Mouse (Mus musculus): ENCODE data around the gene Rab3b. TPM values are rescaled to one million over a fixed set of nuclear protein-coding genes. Genes with fewer than 3 reads are reported as not detected.

Rab3b gene
- polyA plus RNA-seq, 1 experiment from 2014 or later = 13.3 TPM

- no peak overlapping the region for H3K4me3 ChIP-seq (ENCODE audit: low read depth, low read length)
- no peak for DNase-seq (ENCODE audit: low spot score)
- no peaks in the 10 kb centered on the region for H3K27me3 ChIP-seq (ENCODE audit: control insufficient read depth, insufficient read depth, low read length)
- H3K27ac ChIP-seq (replicated peaks; ENCODE audit: low read depth, low read length) = no peak overlapping the region
- H3K4me1 ChIP-seq (ENCODE audit: control insufficient read depth, insufficient read depth, low read length) = no peaks in the 10 kb centered on the region
- H3K4me2 ChIP-seq (ENCODE audit: low read depth, severe bottlenecking) = no peak overlapping the region
- ATAC-seq (ENCODE audit: insufficient number of reproducible peaks, low FRiP score, low TSS enrichment, low read depth) = no peak
- WGBS = 95% methylated on average over 7 of the region's 7 CpGs
- no peaks in the 10 kb centered on the region for H3K36me3 ChIP-seq (ENCODE audit: control insufficient read depth, insufficient read depth, low read length)
- H3K9me3 ChIP-seq (ENCODE audit: control insufficient read depth, low read length) = no peaks in the 10 kb centered on the region
- H3K9ac ChIP-seq (ENCODE audit: low read length) = no peak overlapping the region
Observed at GRCm38 (mm10) chr4:108949168-108949567, 70.3 kb downstream of the Rab3b start.

- H3K4me3 ChIP-seq (ENCODE audit: low read depth, low read length) = no peak overlapping the region
- 81% methylated on average over 1 of the region's 1 CpGs for WGBS
- no peak overlapping the region for H3K4me2 ChIP-seq (ENCODE audit: low read depth, severe bottlenecking)
- no peak for ATAC-seq (ENCODE audit: insufficient number of reproducible peaks, low FRiP score, low TSS enrichment, low read depth)
- H3K27ac ChIP-seq (replicated peaks; ENCODE audit: low read depth, low read length) = no peak overlapping the region
- no peaks in the 10 kb centered on the region for H3K4me1 ChIP-seq (ENCODE audit: control insufficient read depth, insufficient read depth, low read length)
- no peaks in the 10 kb centered on the region for H3K27me3 ChIP-seq (ENCODE audit: control insufficient read depth, insufficient read depth, low read length)
- H3K9me3 ChIP-seq (ENCODE audit: control insufficient read depth, low read length) = no peaks in the 10 kb centered on the region
- H3K36me3 ChIP-seq (ENCODE audit: control insufficient read depth, insufficient read depth, low read length) = no peaks in the 10 kb centered on the region
- no peak for DNase-seq (ENCODE audit: low spot score)
- no peak overlapping the region for H3K9ac ChIP-seq (ENCODE audit: low read length)
Observed at GRCm38 (mm10) chr4:108950201-108950600, 71.3 kb downstream of the Rab3b start.

- Histone ChIP-seq H3K27ac (replicated peaks; ENCODE audit: low read depth, low read length) (no peak overlapping the region), H3K36me3 (ENCODE audit: control insufficient read depth, insufficient read depth, low read length) (no peaks in the 10 kb centered on the region), H3K9ac (ENCODE audit: low read length) (no peak overlapping the region), H3K4me2 (ENCODE audit: low read depth, severe bottlenecking) (no peak overlapping the region), H3K27me3 (ENCODE audit: control insufficient read depth, insufficient read depth, low read length) (no peaks in the 10 kb centered on the region), H3K4me1 (ENCODE audit: control insufficient read depth, insufficient read depth, low read length) (no peaks in the 10 kb centered on the region), H3K4me3 (ENCODE audit: low read depth, low read length) (no peak overlapping the region), H3K9me3 (ENCODE audit: control insufficient read depth, low read length) (no peaks in the 10 kb centered on the region)
- ATAC-seq (ENCODE audit: insufficient number of reproducible peaks, low FRiP score, low TSS enrichment, low read depth) = no peak
- WGBS = 94% methylated on average over 4 of the region's 4 CpGs
- no peak for DNase-seq (ENCODE audit: low spot score)
Observed at GRCm38 (mm10) chr4:108951663-108952062, 72.8 kb downstream of the Rab3b start.

GRCm38 (mm10) chr4:108959696-108960095, 80.8 kb downstream of the Rab3b start:
- H3K27ac ChIP-seq (replicated peaks; ENCODE audit: low read depth, low read length) = no peak overlapping the region
- no peak overlapping the region for H3K4me3 ChIP-seq (ENCODE audit: low read depth, low read length)
- DNase-seq (ENCODE audit: low spot score) = no peak
- H3K9ac ChIP-seq (ENCODE audit: low read length) = no peak overlapping the region
- no peak overlapping the region for H3K4me2 ChIP-seq (ENCODE audit: low read depth, severe bottlenecking)
- H3K27me3 ChIP-seq (ENCODE audit: control insufficient read depth, insufficient read depth, low read length) = no peaks in the 10 kb centered on the region
- no peak for ATAC-seq (ENCODE audit: insufficient number of reproducible peaks, low FRiP score, low TSS enrichment, low read depth)
- H3K36me3 ChIP-seq (ENCODE audit: control insufficient read depth, insufficient read depth, low read length) = no peaks in the 10 kb centered on the region
- no peaks in the 10 kb centered on the region for H3K9me3 ChIP-seq (ENCODE audit: control insufficient read depth, low read length)
- 91% methylated on average over 3 of the region's 3 CpGs for WGBS
- no peaks in the 10 kb centered on the region for H3K4me1 ChIP-seq (ENCODE audit: control insufficient read depth, insufficient read depth, low read length)

- no peaks in the 10 kb centered on the region for H3K9me3 ChIP-seq (ENCODE audit: control insufficient read depth, low read length)
- no peak for ATAC-seq (ENCODE audit: insufficient number of reproducible peaks, low FRiP score, low TSS enrichment, low read depth)
- no peak overlapping the region for H3K27ac ChIP-seq (replicated peaks; ENCODE audit: low read depth, low read length)
- H3K4me3 ChIP-seq (ENCODE audit: low read depth, low read length) = no peak overlapping the region
- no peak overlapping the region for H3K9ac ChIP-seq (ENCODE audit: low read length)
- no peaks in the 10 kb centered on the region for H3K4me1 ChIP-seq (ENCODE audit: control insufficient read depth, insufficient read depth, low read length)
- DNase-seq (ENCODE audit: low spot score) = no peak
- WGBS = 86% methylated on average over 4 of the region's 4 CpGs
- H3K36me3 ChIP-seq (ENCODE audit: control insufficient read depth, insufficient read depth, low read length) = no peaks in the 10 kb centered on the region
- H3K27me3 ChIP-seq (ENCODE audit: control insufficient read depth, insufficient read depth, low read length) = no peaks in the 10 kb centered on the region
- no peak overlapping the region for H3K4me2 ChIP-seq (ENCODE audit: low read depth, severe bottlenecking)
Observed at GRCm38 (mm10) chr4:108960619-108961460, 82.0 kb downstream of the Rab3b start.

- DNase-seq (ENCODE audit: low spot score) (no peak), ATAC-seq (ENCODE audit: insufficient number of reproducible peaks, low FRiP score, low TSS enrichment, low read depth) (no peak)
- H3K36me3 ChIP-seq (ENCODE audit: control insufficient read depth, insufficient read depth, low read length) = no peaks in the 10 kb centered on the region
- H3K9me3 ChIP-seq (ENCODE audit: control insufficient read depth, low read length) = no peaks in the 10 kb centered on the region
- H3K4me2 ChIP-seq (ENCODE audit: low read depth, severe bottlenecking) = no peak overlapping the region
- H3K4me3 ChIP-seq (ENCODE audit: low read depth, low read length) = no peak overlapping the region
- no peaks in the 10 kb centered on the region for H3K4me1 ChIP-seq (ENCODE audit: control insufficient read depth, insufficient read depth, low read length)
- no peak overlapping the region for H3K27ac ChIP-seq (replicated peaks; ENCODE audit: low read depth, low read length)
- whole genome bisulfite sequencing = 91% methylated on average over 6 of the region's 6 CpGs
- no peaks in the 10 kb centered on the region for H3K27me3 ChIP-seq (ENCODE audit: control insufficient read depth, insufficient read depth, low read length)
- no peak overlapping the region for H3K9ac ChIP-seq (ENCODE audit: low read length)
Observed at GRCm38 (mm10) chr4:108963017-108963416, 84.2 kb downstream of the Rab3b start.

GRCm38 (mm10) chr4:108969517-108969916, 90.7 kb downstream of the Rab3b start:
- H3K27me3 ChIP-seq (ENCODE audit: control insufficient read depth, insufficient read depth, low read length) = no peaks in the 10 kb centered on the region
- H3K4me2 ChIP-seq (ENCODE audit: low read depth, severe bottlenecking) = no peak overlapping the region
- ATAC-seq (ENCODE audit: insufficient number of reproducible peaks, low FRiP score, low TSS enrichment, low read depth) (no peak), DNase-seq (ENCODE audit: low spot score) (no peak)
- no peak overlapping the region for H3K4me3 ChIP-seq (ENCODE audit: low read depth, low read length)
- H3K4me1 ChIP-seq (ENCODE audit: control insufficient read depth, insufficient read depth, low read length) = no peaks in the 10 kb centered on the region
- WGBS = 86% methylated on average over 3 of the region's 3 CpGs
- H3K27ac ChIP-seq (replicated peaks; ENCODE audit: low read depth, low read length) = no peak overlapping the region
- H3K9me3 ChIP-seq (ENCODE audit: control insufficient read depth, low read length) = no peaks in the 10 kb centered on the region
- no peaks in the 10 kb centered on the region for H3K36me3 ChIP-seq (ENCODE audit: control insufficient read depth, insufficient read depth, low read length)
- H3K9ac ChIP-seq (ENCODE audit: low read length) = no peak overlapping the region

GRCm38 (mm10) chr4:108971054-108971453, 92.2 kb downstream of the Rab3b start:
- Histone ChIP-seq H3K36me3 (ENCODE audit: control insufficient read depth, insufficient read depth, low read length) (no peaks in the 10 kb centered on the region), H3K4me2 (ENCODE audit: low read depth, severe bottlenecking) (no peak overlapping the region), H3K27me3 (ENCODE audit: control insufficient read depth, insufficient read depth, low read length) (no peaks in the 10 kb centered on the region), H3K27ac (replicated peaks; ENCODE audit: low read depth, low read length) (no peak overlapping the region), H3K9ac (ENCODE audit: low read length) (no peak overlapping the region), H3K9me3 (ENCODE audit: control insufficient read depth, low read length) (no peaks in the 10 kb centered on the region), H3K4me3 (ENCODE audit: low read depth, low read length) (no peak overlapping the region), H3K4me1 (ENCODE audit: control insufficient read depth, insufficient read depth, low read length) (no peaks in the 10 kb centered on the region)
- DNase-seq (ENCODE audit: low spot score) (no peak), ATAC-seq (ENCODE audit: insufficient number of reproducible peaks, low FRiP score, low TSS enrichment, low read depth) (no peak)
- WGBS = 87% methylated on average over 5 of the region's 5 CpGs

All from limb, embryonic 11.5 days (tissue).